Mouse (Mus musculus) heart, embryonic 14.5 days (tissue): Measurements from ENCODE around the gene Coq4. TPM values are rescaled to one million over a fixed set of nuclear protein-coding genes. Genes with fewer than 3 reads are reported as not detected.

Source experiments
- ATAC-seq: fragments of 200-750 bp; cut with Nextera tagmentation; 2 replicates; pipeline ENCODE4 v1.8.0; 2017; ENCODE audit warnings: low read depth, moderate TSS enrichment; ENCODE audit not compliant: insufficient number of reproducible peaks, insufficient read depth, low FRiP score
- H3K27ac ChIP-seq, 2 experiments: fragments of 200-500 bp in 1 of 2; fragments of 300-500 bp in 1 of 2; sonication (generic) in 1 of 2; replicated peaks in 1 of 2; 2 replicates each; pipeline ENCODE4 v1.5.1; 2012 to 2014; ENCODE audit warnings: low read depth in 2 of 2, low read length in 2 of 2, control low read depth in 1 of 2, mild to moderate bottlenecking in 1 of 2, mixed read lengths in 1 of 2; ENCODE audit not compliant: control insufficient read depth in 1 of 2, insufficient read depth in 1 of 2
- H3K27me3 ChIP-seq: fragments of 300-500 bp; sonication (generic); 2 replicates; pipeline ENCODE4 v1.6.1; 2014; ENCODE audit warnings: mild to moderate bottlenecking, low read length, control low read depth; ENCODE audit not compliant: control insufficient read depth, insufficient read depth
- H3K36me3 ChIP-seq: fragments of 300-500 bp; sonication (generic); 2 replicates; pipeline ENCODE4 v1.6.1; 2014; ENCODE audit warnings: mild to moderate bottlenecking, control low read depth, low read length, mixed read lengths; ENCODE audit not compliant: control insufficient read depth, insufficient read depth
- H3K4me1 ChIP-seq, 2 experiments: fragments of 200-500 bp in 1 of 2; fragments of 300-500 bp in 1 of 2; sonication (generic) in 1 of 2; 2 replicates each; pipeline ENCODE4 v1.6.1; 2012 to 2014; ENCODE audit warnings: low read length in 2 of 2, control low read depth in 1 of 2, mixed read lengths in 1 of 2; ENCODE audit not compliant: control insufficient read depth in 2 of 2, insufficient read depth in 2 of 2
- H3K4me2 ChIP-seq: fragments of 300-500 bp; sonication (generic); 2 replicates; pipeline ENCODE4 v1.6.1; 2014; ENCODE audit warnings: mild to moderate bottlenecking, low read length
- H3K4me3 ChIP-seq, 2 experiments: fragments of 200-500 bp in 1 of 2; fragments of 300-500 bp in 1 of 2; sonication (generic) in 1 of 2; 2 replicates each; pipeline ENCODE4 v1.5.1; 2012 to 2014; ENCODE audit warnings: low read length in 2 of 2, mild to moderate bottlenecking in 2 of 2, control low read depth in 1 of 2, low read depth in 1 of 2, moderate library complexity in 1 of 2; ENCODE audit not compliant: control insufficient read depth in 1 of 2, insufficient read depth in 1 of 2
- H3K9ac ChIP-seq: fragments of 300-500 bp; sonication (generic); 2 replicates; pipeline ENCODE4 v1.6.1; 2014; ENCODE audit warnings: mild to moderate bottlenecking, low read length
- H3K9me3 ChIP-seq: fragments of 300-500 bp; sonication (generic); 2 replicates; pipeline ENCODE4 v1.6.1; 2016; ENCODE audit warnings: low read length, control low read depth; ENCODE audit not compliant: control insufficient read depth
- WGBS: fragments of 180-500 bp; shearing (Covaris S2); extraction: QIAGEN DNeasy Blood & Tissue Kit; methylation state at CpG from one replicate; pipeline ENCODE4 v1.1.7; 2014; 5-methylcytosine and 5-hydroxymethylcytosine counted together
- polyA plus RNA-seq: library from polyadenylated mRNA; unstranded; fragments of >200 nt; fragmentation: Nextera tagmentation; extraction: Ambion mirVana; gene quantifications from 2 replicates; pipeline ENCODE4 v1.2.1, GENCODE M21; 2014

Gene Coq4
- 29.5 and 33.4 TPM in 2 replicates for polyA plus RNA-seq

GRCm38 (mm10) chr2:29787104-29787917 is at the start of gene Coq4:
Gene Coq4, plus strand, starts transcription at chr2:29787493.
- WGBS, result 2% methylated on average over 31 of the region's 31 CpGs
- peak; percentile 83 for ATAC-seq
- Histone ChIP-seq H3K9ac (peak within 1 kb of the TSS; percentile 73), H3K9me3 (no peaks in the 10 kb centered on the region), H3K27ac (peak within 1 kb of the TSS; percentile 67 to 77), H3K36me3 (peaks cover 59% of the 10 kb centered on the region), H3K4me1 (peaks cover 0 to 8% of the 10 kb centered on the region in 2 experiments; a peak in 2 of 4 replicates), H3K4me2 (peak within 1 kb of the TSS; percentile 93), H3K27me3 (no peaks in the 10 kb centered on the region), H3K4me3 (peak within 1 kb of the TSS; percentile 64 to 90)

- Histone ChIP-seq H3K27me3 (no peaks in the 10 kb centered on the region), H3K36me3 (peaks cover 60% of the 10 kb centered on the region), H3K9me3 (no peaks in the 10 kb centered on the region), H3K27ac (no peak overlapping the region), H3K4me1 (peaks cover 5 to 12% of the 10 kb centered on the region in 2 experiments; a peak in 2 of 4 replicates), H3K4me3 (no peak overlapping the region), H3K9ac (no peak overlapping the region), H3K4me2 (no peak overlapping the region)
- ATAC-seq, result no peak
- WGBS, result 57% methylated on average over 4 of the region's 4 CpGs
Observed at GRCm38 (mm10) chr2:29738799-29739198, 48.5 kb upstream of the Coq4 start.

GRCm38 (mm10) chr2:29739368-29739767 is 47.9 kb upstream of the Coq4 start:
- ATAC-seq, result no peak
- Histone ChIP-seq H3K9ac (no peak overlapping the region), H3K27me3 (no peaks in the 10 kb centered on the region), H3K4me1 (peaks cover 5 to 12% of the 10 kb centered on the region in 2 experiments; a peak in 2 of 4 replicates), H3K27ac (no peak overlapping the region), H3K4me3 (no peak overlapping the region), H3K36me3 (peaks cover 54% of the 10 kb centered on the region), H3K9me3 (no peaks in the 10 kb centered on the region), H3K4me2 (no peak overlapping the region)
- WGBS, result 66% methylated on average over 5 of the region's 5 CpGs

- H3K9ac ChIP-seq, result no peak overlapping the region
- 87% methylated on average over 6 of the region's 6 CpGs for WGBS
- no peak overlapping the region for H3K27ac ChIP-seq
- peaks cover 5 to 12% of the 10 kb centered on the region in 2 experiments; a peak in 2 of 4 replicates for H3K4me1 ChIP-seq
- H3K4me3 ChIP-seq, result no peak overlapping the region
- ATAC-seq, result no peak
- H3K36me3 ChIP-seq, result peaks cover 39% of the 10 kb centered on the region
- no peaks in the 10 kb centered on the region for H3K9me3 ChIP-seq
- peaks cover 2% of the 10 kb centered on the region for H3K27me3 ChIP-seq
- no peak overlapping the region for H3K4me2 ChIP-seq
Observed at GRCm38 (mm10) chr2:29741207-29741606, 46.1 kb upstream of the Coq4 start.

GRCm38 (mm10) chr2:29744256-29744655 is 43.0 kb upstream of the Coq4 start:
- Histone ChIP-seq H3K9ac (no peak overlapping the region), H3K9me3 (no peaks in the 10 kb centered on the region), H3K27ac (no peak overlapping the region), H3K4me3 (no peak overlapping the region), H3K36me3 (peaks cover 13% of the 10 kb centered on the region; the same call in 1 of the 2 replicates), H3K4me2 (no peak overlapping the region), H3K4me1 (peaks cover 0 to 7% of the 10 kb centered on the region in 2 experiments; a peak in 2 of 4 replicates), H3K27me3 (peaks cover 29% of the 10 kb centered on the region)
- 82% methylated on average over 6 of the region's 6 CpGs for WGBS
- no peak for ATAC-seq

- 3% methylated on average over 48 of the region's 50 CpGs for WGBS
- H3K27ac ChIP-seq, result no peak overlapping the region
- H3K4me1 ChIP-seq, result peaks cover 0 to 7% of the 10 kb centered on the region in 2 experiments; a peak in 2 of 4 replicates
- peak overlapping the region; percentile 83 for H3K4me2 ChIP-seq
- no peaks in the 10 kb centered on the region for H3K9me3 ChIP-seq
- H3K36me3 ChIP-seq, result no peaks in the 10 kb centered on the region
- peak overlapping the region; percentile 63 for H3K9ac ChIP-seq
- ATAC-seq, result no peak
- H3K27me3 ChIP-seq, result peaks cover 52% of the 10 kb centered on the region
- peak overlapping the region; percentile 28 to 46 for H3K4me3 ChIP-seq
Observed at GRCm38 (mm10) chr2:29747188-29747782, 40.0 kb upstream of the Coq4 start.

- ATAC-seq, result no peak
- Histone ChIP-seq H3K27me3 (peaks cover 57% of the 10 kb centered on the region), H3K9me3 (no peaks in the 10 kb centered on the region), H3K4me3 (no peak overlapping the region), H3K27ac (no peak overlapping the region), H3K9ac (0 out of 2 replicates have a peak overlapping the region, but pooled peaks have one; percentile 63), H3K4me1 (peaks cover 0 to 7% of the 10 kb centered on the region in 2 experiments; a peak in 2 of 4 replicates), H3K4me2 (peak overlapping the region; percentile 83), H3K36me3 (no peaks in the 10 kb centered on the region)
- WGBS, result 57% methylated on average over 5 of the region's 5 CpGs
Observed at GRCm38 (mm10) chr2:29747852-29748251, 39.4 kb upstream of the Coq4 start.
